Mouse (Mus musculus): ENCODE data around the gene Igsf3. TPM values are rescaled to one million over a fixed set of nuclear protein-coding genes. Genes with fewer than 3 reads are reported as not detected.

Igsf3 gene
- polyA plus RNA-seq, 1 experiment from 2014 or later: 28.1 TPM

DNA sequence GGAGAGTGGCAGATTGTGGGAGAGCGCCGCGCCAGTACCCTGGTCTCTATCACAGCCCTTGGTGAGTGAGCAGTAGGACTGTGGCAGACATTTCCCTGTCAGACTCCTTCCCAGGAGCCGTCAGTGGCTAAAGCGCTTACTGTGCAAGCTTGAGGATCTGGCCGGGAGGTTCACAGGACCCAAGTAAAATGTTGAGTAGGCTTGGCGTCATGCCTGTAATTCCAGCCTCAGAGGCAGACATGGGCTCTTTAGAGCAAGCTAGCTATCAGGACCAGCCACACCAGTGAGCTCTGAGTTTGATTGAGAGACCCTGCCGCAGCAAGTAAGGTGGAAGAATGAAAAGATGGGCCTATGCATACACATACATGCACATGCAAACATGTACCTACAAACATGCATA lies 58.8 kb downstream of the Igsf3 start:
- peak overlapping the region in 1 of 2 experiments; percentile 59; a peak in 2 of 4 replicates for H3K27ac ChIP-seq (replicated peaks in 1 of 2; ENCODE audit: control insufficient read depth in 1 of 2, insufficient read depth in 1 of 2, low read depth in 2 of 2, low read length in 2 of 2)

DNA sequence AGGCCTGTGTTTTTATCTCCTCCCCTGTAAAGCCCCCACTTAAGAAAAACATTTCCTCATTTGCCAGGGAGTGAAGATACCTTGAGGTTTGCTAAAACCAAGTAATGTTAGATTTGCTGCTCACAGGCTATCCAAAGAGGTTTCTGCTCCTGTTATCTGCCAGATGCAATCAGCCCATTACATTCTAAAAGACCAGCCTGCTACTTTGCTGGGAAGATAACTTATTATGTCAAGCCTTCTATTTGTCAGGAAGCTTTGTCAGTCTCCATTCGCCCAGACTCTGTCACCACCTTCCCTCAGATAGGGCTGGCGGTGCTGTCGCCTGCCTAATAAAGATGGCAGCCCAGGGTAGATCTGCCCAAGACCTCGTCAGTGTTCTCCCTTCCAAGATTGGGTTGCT lies 59.6 kb downstream of the Igsf3 start:
- Histone ChIP-seq H3K27ac (replicated peaks in 1 of 2; ENCODE audit: control insufficient read depth in 1 of 2, insufficient read depth in 1 of 2, low read depth in 2 of 2, low read length in 2 of 2) (peak overlapping the region in 1 of 2 experiments; percentile 59; a peak in 2 of 4 replicates), H3K9me3 (ENCODE audit: control insufficient read depth, low read length) (no peaks in the 10 kb centered on the region), H3K9ac (ENCODE audit: low read length) (no peak overlapping the region), H3K4me1 (ENCODE audit: control insufficient read depth in 2 of 2, insufficient read depth in 2 of 2, low read length in 2 of 2) (peaks cover 39 to 64% of the 10 kb centered on the region in 2 experiments), H3K36me3 (ENCODE audit: control insufficient read depth, insufficient read depth, low read length) (peaks cover 64% of the 10 kb centered on the region), H3K27me3 (ENCODE audit: control insufficient read depth, insufficient read depth, low read length) (no peaks in the 10 kb centered on the region), H3K4me2 (ENCODE audit: low read length) (peak overlapping the region; percentile 19; the same call in 1 of the 2 replicates), H3K4me3 (ENCODE audit: control insufficient read depth in 1 of 2, insufficient read depth in 1 of 2, low read depth in 1 of 2, low read length in 2 of 2) (no peak overlapping the region)
- ATAC-seq (ENCODE audit: insufficient number of reproducible peaks, insufficient read depth, low FRiP score, low read depth): 0 out of 2 replicates have a peak, but pooled peaks have one; percentile 8
- 20% methylated on average over 4 of the region's 4 CpGs for WGBS

More for the DNA sequence above, 58.8 kb downstream of the Igsf3 start:
- H3K4me1 ChIP-seq (ENCODE audit: control insufficient read depth in 2 of 2, insufficient read depth in 2 of 2, low read length in 2 of 2): peaks cover 43 to 67% of the 10 kb centered on the region in 2 experiments
- no peak overlapping the region for H3K9ac ChIP-seq (ENCODE audit: low read length)
- 43% methylated on average over 8 of the region's 8 CpGs for WGBS
- ATAC-seq (ENCODE audit: insufficient number of reproducible peaks, insufficient read depth, low FRiP score, low read depth): no peak
- no peaks in the 10 kb centered on the region for H3K27me3 ChIP-seq (ENCODE audit: control insufficient read depth, insufficient read depth, low read length)
- H3K36me3 ChIP-seq (ENCODE audit: control insufficient read depth, insufficient read depth, low read length): peaks cover 60% of the 10 kb centered on the region
- H3K9me3 ChIP-seq (ENCODE audit: control insufficient read depth, low read length): no peaks in the 10 kb centered on the region
- H3K4me3 ChIP-seq (ENCODE audit: control insufficient read depth in 1 of 2, insufficient read depth in 1 of 2, low read depth in 1 of 2, low read length in 2 of 2): no peak overlapping the region
- H3K4me2 ChIP-seq (ENCODE audit: low read length): peak overlapping the region; percentile 19; the same call in 1 of the 2 replicates

- Histone ChIP-seq H3K27me3 (ENCODE audit: control insufficient read depth, insufficient read depth, low read length) (no peaks in the 10 kb centered on the region), H3K4me3 (ENCODE audit: control insufficient read depth in 1 of 2, insufficient read depth in 1 of 2, low read depth in 1 of 2, low read length in 2 of 2) (no peak overlapping the region), H3K9ac (ENCODE audit: low read length) (no peak overlapping the region), H3K9me3 (ENCODE audit: control insufficient read depth, low read length) (no peaks in the 10 kb centered on the region), H3K36me3 (ENCODE audit: control insufficient read depth, insufficient read depth, low read length) (peaks cover 62% of the 10 kb centered on the region), H3K4me1 (ENCODE audit: control insufficient read depth in 2 of 2, insufficient read depth in 2 of 2, low read length in 2 of 2) (peaks cover 37 to 60% of the 10 kb centered on the region in 2 experiments), H3K4me2 (ENCODE audit: low read length) (no peak overlapping the region), H3K27ac (replicated peaks in 1 of 2; ENCODE audit: control insufficient read depth in 1 of 2, insufficient read depth in 1 of 2, low read depth in 2 of 2, low read length in 2 of 2) (peak overlapping the region in 1 of 2 experiments; percentile 59; a peak in 2 of 4 replicates)
- ATAC-seq (ENCODE audit: insufficient number of reproducible peaks, insufficient read depth, low FRiP score, low read depth): no peak
- WGBS: 53% methylated on average over 12 of the region's 12 CpGs
Observed at GRCm38 (mm10) chr3:101437021-101437563, 60.2 kb downstream of the Igsf3 start.

GRCm38 (mm10) chr3:101443265-101443881 lies 66.5 kb downstream of the Igsf3 start:
- no peak overlapping the region for H3K4me3 ChIP-seq (ENCODE audit: control insufficient read depth in 1 of 2, insufficient read depth in 1 of 2, low read depth in 1 of 2, low read length in 2 of 2)

GRCm38 (mm10) chr3:101444437-101444836 lies 67.6 kb downstream of the Igsf3 start:
- ATAC-seq (ENCODE audit: insufficient number of reproducible peaks, insufficient read depth, low FRiP score, low read depth): no peak
- 79% methylated on average over 8 of the region's 8 CpGs for WGBS
- no peaks in the 10 kb centered on the region for H3K9me3 ChIP-seq (ENCODE audit: control insufficient read depth, low read length)
- H3K4me1 ChIP-seq (ENCODE audit: control insufficient read depth in 2 of 2, insufficient read depth in 2 of 2, low read length in 2 of 2): peaks cover 2 to 13% of the 10 kb centered on the region in 2 experiments; a peak in 3 of 4 replicates
- H3K4me3 ChIP-seq (ENCODE audit: control insufficient read depth in 1 of 2, insufficient read depth in 1 of 2, low read depth in 1 of 2, low read length in 2 of 2): no peak overlapping the region
- no peaks in the 10 kb centered on the region for H3K27me3 ChIP-seq (ENCODE audit: control insufficient read depth, insufficient read depth, low read length)
- no peak overlapping the region for H3K4me2 ChIP-seq (ENCODE audit: low read length)
- H3K27ac ChIP-seq (replicated peaks in 1 of 2; ENCODE audit: control insufficient read depth in 1 of 2, insufficient read depth in 1 of 2, low read depth in 2 of 2, low read length in 2 of 2): no peak overlapping the region
- no peak overlapping the region for H3K9ac ChIP-seq (ENCODE audit: low read length)
- peaks cover 48% of the 10 kb centered on the region for H3K36me3 ChIP-seq (ENCODE audit: control insufficient read depth, insufficient read depth, low read length)

More at GRCm38 (mm10) chr3:101443265-101443881, 66.5 kb downstream of the Igsf3 start:
- ATAC-seq (ENCODE audit: insufficient number of reproducible peaks, insufficient read depth, low FRiP score, low read depth): no peak
- 78% methylated on average over 11 of the region's 11 CpGs for WGBS
- Histone ChIP-seq H3K27ac (replicated peaks in 1 of 2; ENCODE audit: control insufficient read depth in 1 of 2, insufficient read depth in 1 of 2, low read depth in 2 of 2, low read length in 2 of 2) (no peak overlapping the region), H3K4me2 (ENCODE audit: low read length) (no peak overlapping the region), H3K9me3 (ENCODE audit: control insufficient read depth, low read length) (no peaks in the 10 kb centered on the region), H3K36me3 (ENCODE audit: control insufficient read depth, insufficient read depth, low read length) (peaks cover 46% of the 10 kb centered on the region), H3K9ac (ENCODE audit: low read length) (no peak overlapping the region), H3K4me1 (ENCODE audit: control insufficient read depth in 2 of 2, insufficient read depth in 2 of 2, low read length in 2 of 2) (peaks cover 2 to 13% of the 10 kb centered on the region in 2 experiments; a peak in 3 of 4 replicates), H3K27me3 (ENCODE audit: control insufficient read depth, insufficient read depth, low read length) (no peaks in the 10 kb centered on the region)

GRCm38 (mm10) chr3:101447239-101447638 lies 70.4 kb downstream of the Igsf3 start:
- peaks cover 50% of the 10 kb centered on the region for H3K36me3 ChIP-seq (ENCODE audit: control insufficient read depth, insufficient read depth, low read length)
- WGBS: 80% methylated on average over 4 of the region's 4 CpGs
- ATAC-seq (ENCODE audit: insufficient number of reproducible peaks, insufficient read depth, low FRiP score, low read depth): no peak

GRCm38 (mm10) chr3:101448765-101449164 lies 71.9 kb downstream of the Igsf3 start:
- ATAC-seq (ENCODE audit: insufficient number of reproducible peaks, insufficient read depth, low FRiP score, low read depth): no peak

More at GRCm38 (mm10) chr3:101447239-101447638, 70.4 kb downstream of the Igsf3 start:
- Histone ChIP-seq H3K4me2 (ENCODE audit: low read length) (no peak overlapping the region), H3K4me1 (ENCODE audit: control insufficient read depth in 2 of 2, insufficient read depth in 2 of 2, low read length in 2 of 2) (peaks cover 0 to 3% of the 10 kb centered on the region in 2 experiments; a peak in 3 of 4 replicates), H3K9me3 (ENCODE audit: control insufficient read depth, low read length) (no peaks in the 10 kb centered on the region), H3K27me3 (ENCODE audit: control insufficient read depth, insufficient read depth, low read length) (no peaks in the 10 kb centered on the region), H3K9ac (ENCODE audit: low read length) (no peak overlapping the region), H3K4me3 (ENCODE audit: control insufficient read depth in 1 of 2, insufficient read depth in 1 of 2, low read depth in 1 of 2, low read length in 2 of 2) (no peak overlapping the region), H3K27ac (replicated peaks in 1 of 2; ENCODE audit: control insufficient read depth in 1 of 2, insufficient read depth in 1 of 2, low read depth in 2 of 2, low read length in 2 of 2) (no peak overlapping the region)

More at GRCm38 (mm10) chr3:101448765-101449164, 71.9 kb downstream of the Igsf3 start:
- WGBS: 87% methylated on average over 3 of the region's 3 CpGs
- Histone ChIP-seq H3K4me2 (ENCODE audit: low read length) (no peak overlapping the region), H3K4me1 (ENCODE audit: control insufficient read depth in 2 of 2, insufficient read depth in 2 of 2, low read length in 2 of 2) (peaks cover 0 to 6% of the 10 kb centered on the region in 2 experiments; a peak in 3 of 4 replicates), H3K27ac (replicated peaks in 1 of 2; ENCODE audit: control insufficient read depth in 1 of 2, insufficient read depth in 1 of 2, low read depth in 2 of 2, low read length in 2 of 2) (no peak overlapping the region), H3K4me3 (ENCODE audit: control insufficient read depth in 1 of 2, insufficient read depth in 1 of 2, low read depth in 1 of 2, low read length in 2 of 2) (no peak overlapping the region), H3K9me3 (ENCODE audit: control insufficient read depth, low read length) (no peaks in the 10 kb centered on the region), H3K36me3 (ENCODE audit: control insufficient read depth, insufficient read depth, low read length) (peaks cover 66% of the 10 kb centered on the region), H3K27me3 (ENCODE audit: control insufficient read depth, insufficient read depth, low read length) (no peaks in the 10 kb centered on the region), H3K9ac (ENCODE audit: low read length) (no peak overlapping the region)
